Mouse (Mus musculus) heart, embryonic 16.5 days (tissue): Measurements from ENCODE around the gene Prkag1. TPM values are rescaled to one million over a fixed set of nuclear protein-coding genes. Genes with fewer than 3 reads are reported as not detected.

Experiments
- ATAC-seq: fragments of 200-750 bp; cut with Nextera tagmentation; replicated peaks from 2 replicates; pipeline ENCODE4 v1.8.0; 2017; ENCODE audit warnings: moderate number of reproducible peaks; ENCODE audit not compliant: insufficient read depth, low FRiP score; ENCODE audit errors: extremely low read depth
- H3K27ac ChIP-seq: fragments of 300-500 bp; sonication (generic); 2 replicates; pipeline ENCODE4 v1.5.1; 2014; ENCODE audit warnings: mild to moderate bottlenecking, low read length, control low read depth, moderate library complexity
- H3K27me3 ChIP-seq: fragments of 300-500 bp; sonication (generic); 2 replicates; pipeline ENCODE4 v1.6.1; 2014; ENCODE audit warnings: low read length, mixed read lengths; ENCODE audit not compliant: control insufficient read depth, insufficient read depth
- H3K36me3 ChIP-seq: fragments of 300-500 bp; sonication (generic); 2 replicates; pipeline ENCODE4 v1.6.1; 2014; ENCODE audit not compliant: control insufficient read depth, insufficient read depth
- H3K4me1 ChIP-seq: fragments of 300-500 bp; sonication (generic); 2 replicates; pipeline ENCODE4 v1.6.1; 2014; ENCODE audit warnings: low read length, mixed read lengths; ENCODE audit not compliant: control insufficient read depth, insufficient read depth
- H3K4me2 ChIP-seq: fragments of 300-500 bp; sonication (generic); 2 replicates; pipeline ENCODE4 v1.6.1; 2014; ENCODE audit warnings: low read depth, mild to moderate bottlenecking, control low read depth, low read length
- H3K4me3 ChIP-seq: fragments of 300-500 bp; sonication (generic); 2 replicates; pipeline ENCODE4 v1.5.1; 2014; ENCODE audit warnings: mild to moderate bottlenecking, control low read depth, low read length
- H3K9ac ChIP-seq: fragments of 300-500 bp; sonication (generic); 2 replicates; pipeline ENCODE4 v1.6.1; 2014; ENCODE audit warnings: low read length, control low read depth
- H3K9me3 ChIP-seq: fragments of 300-500 bp; sonication (generic); replicated peaks from 2 replicates; pipeline ENCODE4 v1.6.1; 2016; ENCODE audit warnings: low read length; ENCODE audit not compliant: control insufficient read depth
- WGBS: fragments of 180-500 bp; shearing (Covaris S2); extraction: QIAGEN DNeasy Blood & Tissue Kit; methylation state at CpG from one replicate; pipeline ENCODE4 v1.1.7; 2014; 5-methylcytosine and 5-hydroxymethylcytosine counted together
- polyA plus RNA-seq: library from polyadenylated mRNA; unstranded; fragments of >200 nt; fragmentation: Nextera tagmentation; extraction: Ambion mirVana; gene quantifications from 2 replicates; pipeline ENCODE4 v1.2.1, GENCODE M21; 2015

The Prkag1 gene
- polyA plus RNA-seq, 1 experiment from 2014 or later = 111 TPM

DNA sequence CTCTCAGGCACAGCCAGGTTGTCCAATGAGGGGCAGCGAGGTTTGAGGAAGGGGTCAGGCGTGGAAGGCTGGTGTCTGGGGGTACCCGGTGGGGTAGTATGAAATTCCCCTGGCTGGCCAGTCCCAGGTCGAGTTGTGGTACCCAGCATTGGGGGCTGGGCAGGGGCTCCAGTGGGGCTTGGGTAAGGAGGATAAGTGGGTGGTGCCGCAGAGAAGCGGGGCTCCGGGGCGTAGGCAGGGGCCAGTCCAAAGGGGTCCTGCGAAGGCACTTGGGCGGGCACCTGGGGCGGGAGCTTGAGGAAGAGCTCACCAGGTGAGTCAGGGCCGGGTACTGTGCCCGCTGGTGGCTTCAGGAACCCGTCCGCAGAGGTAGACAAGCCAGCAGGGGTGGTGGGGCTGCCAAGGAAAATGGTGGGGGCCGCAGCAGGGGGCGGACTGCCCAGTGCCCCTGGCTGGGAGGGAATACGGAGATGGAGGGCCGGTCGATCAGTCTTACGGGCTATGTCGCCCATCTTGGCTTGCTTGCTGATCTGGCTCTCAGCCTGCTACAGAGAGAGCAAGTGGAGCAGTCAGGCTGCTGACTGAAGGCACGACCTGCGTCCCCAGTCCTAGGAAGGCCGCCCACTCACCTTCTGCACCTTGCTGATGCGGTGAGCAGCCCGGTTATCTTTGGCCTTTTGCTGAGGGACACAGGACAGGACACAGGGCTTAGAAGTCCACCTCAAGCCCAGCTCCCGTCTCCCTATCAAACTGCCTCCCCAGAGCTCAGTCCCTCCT, 22.0 kb upstream of the Prkag1 start:
- Histone ChIP-seq H3K4me3 (no peak overlapping the region), H3K27ac (no peak overlapping the region), H3K9me3 (no peaks in the 10 kb centered on the region), H3K4me2 (no peak overlapping the region), H3K4me1 (no peaks in the 10 kb centered on the region), H3K36me3 (peaks cover 97% of the 10 kb centered on the region), H3K27me3 (no peaks in the 10 kb centered on the region), H3K9ac (no peak overlapping the region)
- 91% methylated on average over 28 of the region's 28 CpGs for WGBS
- ATAC-seq = no peak

DNA sequence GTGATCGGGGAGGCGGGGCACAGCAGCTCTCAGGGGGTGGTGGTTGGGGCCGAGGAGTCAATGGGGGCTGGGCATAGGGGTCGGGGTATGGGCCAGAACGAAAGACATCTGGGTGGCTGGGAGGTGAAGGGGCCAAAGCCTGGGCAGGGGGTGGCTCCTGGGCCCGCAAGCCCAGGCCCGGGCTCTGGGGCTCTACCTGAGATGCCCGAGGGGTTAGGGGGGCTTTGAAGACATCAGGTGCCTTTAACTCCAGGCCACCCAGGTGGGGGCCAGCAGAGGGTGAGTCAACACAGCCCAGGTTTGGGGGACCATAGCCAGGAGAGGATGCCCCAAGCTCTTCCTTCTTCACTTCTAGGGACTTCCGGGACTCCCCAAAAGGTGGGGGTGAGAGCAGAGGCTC, 21.4 kb upstream of the Prkag1 start:
- Histone ChIP-seq H3K27me3 (no peaks in the 10 kb centered on the region), H3K27ac (no peak overlapping the region), H3K9ac (no peak overlapping the region), H3K4me2 (no peak overlapping the region), H3K4me3 (no peak overlapping the region), H3K4me1 (no peaks in the 10 kb centered on the region), H3K36me3 (peaks cover 94% of the 10 kb centered on the region), H3K9me3 (no peaks in the 10 kb centered on the region)
- no peak for ATAC-seq
- WGBS = 92% methylated on average over 9 of the region's 9 CpGs

DNA sequence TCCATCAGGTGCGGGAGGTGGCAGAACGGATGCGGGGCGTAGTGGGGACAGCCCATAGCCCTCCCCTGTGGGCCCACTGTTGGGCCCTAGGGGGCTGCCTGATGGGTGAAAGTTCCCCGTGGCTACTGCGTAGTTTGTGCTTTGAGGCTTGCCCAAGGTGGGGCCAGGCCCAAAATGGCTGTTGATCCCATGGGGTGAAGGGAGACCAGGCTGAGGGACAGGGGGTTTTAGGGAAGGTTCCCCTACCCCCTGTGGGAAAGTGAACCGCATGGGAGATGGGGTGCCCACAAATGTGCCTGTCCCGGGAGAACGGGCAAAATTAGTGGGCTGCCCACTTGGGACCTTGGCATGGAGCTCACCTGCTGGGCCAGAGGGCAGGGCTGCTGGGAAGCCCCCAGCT, 20.8 kb upstream of the Prkag1 start:
- H3K36me3 ChIP-seq = peaks cover 94% of the 10 kb centered on the region
- no peak overlapping the region for H3K4me2 ChIP-seq
- no peak overlapping the region for H3K4me3 ChIP-seq
- no peak for ATAC-seq
- no peaks in the 10 kb centered on the region for H3K4me1 ChIP-seq
- H3K27ac ChIP-seq = no peak overlapping the region
- H3K9me3 ChIP-seq = no peaks in the 10 kb centered on the region
- H3K9ac ChIP-seq = no peak overlapping the region
- WGBS = 91% methylated on average over 9 of the region's 9 CpGs
- no peaks in the 10 kb centered on the region for H3K27me3 ChIP-seq

DNA sequence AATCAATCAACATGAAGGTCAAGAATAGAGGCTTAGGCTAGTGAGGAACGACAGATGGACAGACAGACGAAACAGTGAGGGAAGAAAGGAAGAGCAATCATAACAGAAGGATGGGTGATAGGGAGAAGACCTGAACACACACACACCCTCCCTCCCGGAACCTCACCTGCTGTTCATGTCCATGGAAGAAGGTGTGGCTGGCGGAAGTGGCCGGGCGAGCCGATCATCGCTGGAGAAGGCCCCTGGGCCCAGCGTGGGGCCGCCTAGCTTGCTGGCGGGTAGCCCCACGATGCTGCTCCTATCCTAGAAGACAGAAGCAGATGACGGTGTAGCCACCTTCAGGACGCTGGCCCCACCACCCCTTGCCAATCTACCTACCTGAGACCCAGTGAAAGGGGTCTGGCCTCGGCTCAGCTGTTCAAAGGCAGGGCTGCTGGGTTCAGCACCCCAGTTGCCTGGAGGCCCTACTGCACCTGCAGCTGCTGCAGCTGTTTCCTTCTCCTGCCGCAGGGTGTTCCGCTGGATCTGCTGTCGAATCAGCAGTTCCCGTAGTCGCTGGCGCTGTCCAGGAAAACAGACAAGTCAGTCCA, 20.0 kb upstream of the Prkag1 start:
- Histone ChIP-seq H3K9me3 (no peaks in the 10 kb centered on the region), H3K27me3 (no peaks in the 10 kb centered on the region), H3K36me3 (peaks cover 94% of the 10 kb centered on the region), H3K9ac (no peak overlapping the region), H3K27ac (no peak overlapping the region), H3K4me1 (no peaks in the 10 kb centered on the region), H3K4me2 (no peak overlapping the region), H3K4me3 (no peak overlapping the region)
- ATAC-seq = no peak
- WGBS = 85% methylated on average over 21 of the region's 21 CpGs

DNA sequence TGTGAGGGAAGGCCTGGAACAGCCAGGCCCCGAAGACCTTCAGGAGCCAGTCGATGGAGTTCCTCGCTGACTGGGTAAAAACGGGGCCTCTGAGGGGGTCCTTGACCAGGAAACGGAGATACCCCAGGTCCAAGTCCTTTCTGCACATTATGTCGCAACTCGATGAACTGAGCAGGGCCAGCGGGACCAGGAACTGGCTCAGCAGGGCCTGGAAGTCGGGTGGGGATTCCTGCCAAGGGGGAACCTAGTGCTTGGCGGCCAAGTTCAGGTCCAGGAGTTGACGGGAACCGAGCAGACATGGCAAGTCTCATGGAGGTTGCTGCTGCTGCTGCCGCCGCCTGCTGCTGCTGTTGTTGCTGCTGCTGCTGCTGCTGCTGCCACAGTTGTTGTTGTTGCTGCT, 19.3 kb upstream of the Prkag1 start:
- ATAC-seq = no peak

DNA sequence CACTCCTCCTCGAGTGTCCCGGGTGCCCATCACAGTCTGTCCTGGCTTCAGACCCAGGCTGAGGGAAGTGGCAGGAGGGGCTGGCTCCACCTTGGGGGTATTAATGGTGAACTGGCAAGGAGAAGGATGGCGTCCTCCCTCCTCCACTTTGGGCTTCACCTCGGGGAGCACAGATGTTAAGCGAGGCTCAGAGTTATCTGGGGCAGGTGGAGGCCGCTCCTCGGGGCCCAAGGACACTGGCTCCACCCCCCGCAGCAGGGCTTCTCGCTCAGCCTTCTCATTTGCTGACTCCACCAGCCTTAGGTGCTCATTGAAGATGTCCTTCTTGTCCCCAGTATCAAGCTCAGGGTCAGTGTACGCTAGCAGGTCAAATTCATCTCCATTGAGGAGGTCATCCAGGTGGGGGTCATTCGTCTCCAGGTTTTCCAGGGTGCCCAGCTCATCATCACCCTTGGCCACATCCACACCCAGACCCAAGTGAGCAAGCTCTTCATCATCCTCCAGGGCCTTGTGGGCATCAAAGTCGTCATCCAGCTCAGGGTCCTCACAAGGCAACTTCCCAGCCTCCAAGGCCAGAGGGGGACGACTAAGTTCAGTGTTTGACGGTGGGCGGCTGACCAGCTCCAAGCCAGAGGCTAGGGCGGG, 18.8 kb upstream of the Prkag1 start:
- Histone ChIP-seq H3K36me3 (peaks cover 94% of the 10 kb centered on the region), H3K4me2 (no peak overlapping the region), H3K27ac (no peak overlapping the region), H3K9me3 (no peaks in the 10 kb centered on the region), H3K4me1 (no peaks in the 10 kb centered on the region), H3K4me3 (no peak overlapping the region), H3K9ac (no peak overlapping the region), H3K27me3 (no peaks in the 10 kb centered on the region)
- 88% methylated on average over 16 of the region's 16 CpGs for WGBS
- ATAC-seq = no peak

More for the DNA sequence above, 19.3 kb upstream of the Prkag1 start:
- Histone ChIP-seq H3K9ac (no peak overlapping the region), H3K27ac (no peak overlapping the region), H3K36me3 (peaks cover 94% of the 10 kb centered on the region), H3K9me3 (no peaks in the 10 kb centered on the region), H3K4me2 (no peak overlapping the region), H3K27me3 (no peaks in the 10 kb centered on the region), H3K4me1 (no peaks in the 10 kb centered on the region), H3K4me3 (no peak overlapping the region)
- 87% methylated on average over 14 of the region's 14 CpGs for WGBS

DNA sequence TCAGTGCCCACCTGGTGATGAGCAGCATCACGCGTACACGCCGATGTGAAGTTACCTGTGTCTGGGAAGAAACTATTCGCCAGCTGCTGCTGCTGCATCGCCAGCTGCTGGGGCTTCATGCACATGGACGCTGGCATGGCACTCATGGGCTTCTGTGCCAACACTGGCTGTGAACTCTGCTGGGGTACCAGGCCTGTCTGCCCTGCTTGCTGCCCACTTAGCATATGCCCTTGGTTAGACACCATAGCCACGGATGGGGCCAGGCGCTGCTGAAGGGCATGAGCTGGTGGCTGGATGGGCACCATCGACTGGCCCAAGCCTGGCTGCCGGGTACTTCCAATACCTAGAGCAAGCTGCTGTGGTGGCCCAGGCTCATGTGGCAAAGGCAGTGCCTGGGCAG, 17.8 kb upstream of the Prkag1 start:
- no peak for ATAC-seq
- Histone ChIP-seq H3K36me3 (peaks cover 96% of the 10 kb centered on the region), H3K9me3 (no peaks in the 10 kb centered on the region), H3K27ac (no peak overlapping the region), H3K4me1 (no peaks in the 10 kb centered on the region), H3K9ac (no peak overlapping the region), H3K27me3 (no peaks in the 10 kb centered on the region), H3K4me3 (no peak overlapping the region), H3K4me2 (no peak overlapping the region)
- 95% methylated on average over 11 of the region's 11 CpGs for WGBS

DNA sequence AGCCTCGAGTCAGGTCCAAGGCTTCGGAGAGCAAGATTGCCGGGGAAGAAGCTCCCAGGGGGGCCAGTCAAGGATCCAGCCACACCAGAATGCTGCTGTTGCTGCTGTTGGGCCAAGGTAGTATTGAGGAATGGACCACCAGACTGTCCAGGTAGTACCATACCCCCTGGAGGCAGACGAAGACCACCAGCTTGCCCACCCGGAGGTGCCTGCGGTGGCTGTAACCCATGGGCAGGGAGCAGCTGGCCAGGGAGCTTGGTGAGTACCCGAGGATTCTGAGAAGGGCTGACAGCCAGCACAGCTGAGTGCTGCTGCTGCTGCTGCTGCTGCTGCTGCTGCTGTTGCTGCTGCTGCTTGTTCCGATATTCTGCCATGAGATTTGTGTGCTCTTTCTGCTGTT, 14.8 kb upstream of the Prkag1 start:
- no peaks in the 10 kb centered on the region for H3K27me3 ChIP-seq
- H3K4me1 ChIP-seq = no peaks in the 10 kb centered on the region
- WGBS = 91% methylated on average over 8 of the region's 8 CpGs
- no peaks in the 10 kb centered on the region for H3K9me3 ChIP-seq
- no peak for ATAC-seq
- H3K4me2 ChIP-seq = no peak overlapping the region
- H3K27ac ChIP-seq = no peak overlapping the region
- no peak overlapping the region for H3K4me3 ChIP-seq
- peaks cover 92% of the 10 kb centered on the region for H3K36me3 ChIP-seq
- no peak overlapping the region for H3K9ac ChIP-seq

DNA sequence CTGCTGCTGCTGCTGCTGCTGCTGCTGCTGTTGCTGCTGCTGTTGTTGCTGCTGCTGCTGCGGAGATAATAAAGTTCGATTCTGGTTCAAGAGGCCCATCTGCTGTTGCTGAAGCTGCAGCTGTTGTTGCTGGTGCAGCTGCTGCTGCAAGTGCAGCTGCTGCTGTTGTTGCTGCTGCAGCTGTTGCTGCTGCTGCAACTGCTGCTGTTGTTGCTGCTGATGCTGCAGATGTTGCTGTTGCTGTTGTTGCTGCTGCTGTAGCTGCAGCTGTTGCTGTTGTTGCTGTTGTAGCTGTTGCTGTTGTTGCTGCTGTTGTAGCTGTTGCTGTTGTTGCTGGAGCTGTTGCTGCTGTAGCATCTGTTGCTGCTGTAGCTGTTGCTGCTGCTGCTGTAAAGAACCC, 13.8 kb upstream of the Prkag1 start:
- peaks cover 92% of the 10 kb centered on the region for H3K36me3 ChIP-seq
- WGBS = 86% methylated on average over 2 of the region's 2 CpGs
- no peak for ATAC-seq
- H3K27ac ChIP-seq = no peak overlapping the region
- H3K4me2 ChIP-seq = no peak overlapping the region
- H3K9me3 ChIP-seq = no peaks in the 10 kb centered on the region
- H3K4me1 ChIP-seq = no peaks in the 10 kb centered on the region
- H3K9ac ChIP-seq = no peak overlapping the region
- H3K4me3 ChIP-seq = no peak overlapping the region
- H3K27me3 ChIP-seq = no peaks in the 10 kb centered on the region
